Mouse (Mus musculus): Measurements from ENCODE around the gene Sphk2. TPM values are rescaled to one million over a fixed set of nuclear protein-coding genes. Genes with fewer than 3 reads are reported as not detected.

Sphk2 gene
- 24.2 and 25.6 TPM in 2 replicates for polyA plus RNA-seq (2014; fragmentation: Nextera tagmentation; extraction: Ambion mirVana)

DNA sequence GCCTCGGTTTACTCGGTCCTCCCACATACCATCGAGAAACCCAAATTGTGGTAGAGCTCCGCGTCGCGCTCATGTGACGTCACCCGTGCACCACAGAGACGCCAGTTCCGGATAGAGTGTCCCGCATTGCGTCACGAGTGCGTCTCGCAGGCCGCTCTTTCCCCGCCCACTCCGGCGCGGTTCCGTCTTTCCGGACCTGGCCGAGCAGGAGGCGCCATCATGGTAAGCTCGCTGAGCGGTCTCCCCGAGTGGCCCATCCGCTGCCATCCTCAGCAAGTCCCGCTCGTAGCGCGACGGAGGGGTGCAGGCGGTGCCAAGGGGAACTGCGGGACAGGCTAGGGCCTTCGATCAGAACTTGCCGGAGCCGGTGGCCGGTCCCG lies at the start of gene Sphk2:
Gene Sphk2, minus strand, starts transcription at position 85 of the 380 bp plus-strand sequence.
- Histone ChIP-seq H3K4me2 (peak within 1 kb of the TSS; percentile 95), H3K9ac (ENCODE audit: low read depth, low read length) (peak within 1 kb of the TSS; percentile 95), H3K27me3 (replicated peaks; ENCODE audit: control insufficient read depth, insufficient read depth, low read length) (no peaks in the 10 kb centered on the region), H3K4me1 (replicated peaks; ENCODE audit: control insufficient read depth, insufficient read depth, low read length) (peaks cover 40% of the 10 kb centered on the region), H3K4me3 (ENCODE audit: low read depth, low read length) (peak within 1 kb of the TSS; percentile 71), H3K9me3 (ENCODE audit: control insufficient read depth, low read length) (no peaks in the 10 kb centered on the region), H3K36me3 (ENCODE audit: control insufficient read depth, insufficient read depth, low read length) (peaks cover 38% of the 10 kb centered on the region), H3K27ac (ENCODE audit: low read depth, low read length) (peak within 1 kb of the TSS; percentile 86)
- under 1% methylated on average over 41 of the region's 41 CpGs for WGBS
- DNase-seq (ENCODE audit: low spot score), result peak; percentile 98
- peak; percentile 69 for ATAC-seq (replicated peaks; ENCODE audit: low FRiP score)

DNA sequence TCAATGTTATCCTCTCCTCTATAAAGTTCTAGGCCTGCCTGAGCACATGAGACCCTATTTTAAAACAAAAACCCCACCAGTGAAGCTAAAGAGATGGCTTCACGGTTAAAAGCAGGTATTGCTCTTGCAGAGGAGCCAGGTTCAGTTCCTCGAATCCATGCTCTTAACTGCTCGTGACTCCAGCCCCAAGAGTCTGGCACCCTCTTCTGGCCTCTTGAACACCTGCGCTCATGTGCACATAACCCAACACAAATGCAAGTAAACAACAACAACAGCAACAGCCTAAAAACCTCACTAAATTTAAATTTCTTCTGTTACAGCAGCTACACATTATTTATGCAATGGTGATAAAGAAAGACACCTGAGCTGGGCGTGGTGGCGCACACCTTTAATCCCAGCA lies 49.7 kb upstream of the Sphk2 start:
- WGBS, result 85% methylated on average over 6 of the region's 6 CpGs
- H3K27ac ChIP-seq (ENCODE audit: low read depth, low read length), result no peak overlapping the region
- no peak for DNase-seq (ENCODE audit: low spot score)
- no peaks in the 10 kb centered on the region for H3K9me3 ChIP-seq (ENCODE audit: control insufficient read depth, low read length)
- H3K4me2 ChIP-seq, result no peak overlapping the region
- no peaks in the 10 kb centered on the region for H3K4me1 ChIP-seq (replicated peaks; ENCODE audit: control insufficient read depth, insufficient read depth, low read length)
- no peak overlapping the region for H3K9ac ChIP-seq (ENCODE audit: low read depth, low read length)
- H3K27me3 ChIP-seq (replicated peaks; ENCODE audit: control insufficient read depth, insufficient read depth, low read length), result no peaks in the 10 kb centered on the region
- H3K4me3 ChIP-seq (ENCODE audit: low read depth, low read length), result no peak overlapping the region
- no peaks in the 10 kb centered on the region for H3K36me3 ChIP-seq (ENCODE audit: control insufficient read depth, insufficient read depth, low read length)
- no peak for ATAC-seq (replicated peaks; ENCODE audit: low FRiP score)

DNA sequence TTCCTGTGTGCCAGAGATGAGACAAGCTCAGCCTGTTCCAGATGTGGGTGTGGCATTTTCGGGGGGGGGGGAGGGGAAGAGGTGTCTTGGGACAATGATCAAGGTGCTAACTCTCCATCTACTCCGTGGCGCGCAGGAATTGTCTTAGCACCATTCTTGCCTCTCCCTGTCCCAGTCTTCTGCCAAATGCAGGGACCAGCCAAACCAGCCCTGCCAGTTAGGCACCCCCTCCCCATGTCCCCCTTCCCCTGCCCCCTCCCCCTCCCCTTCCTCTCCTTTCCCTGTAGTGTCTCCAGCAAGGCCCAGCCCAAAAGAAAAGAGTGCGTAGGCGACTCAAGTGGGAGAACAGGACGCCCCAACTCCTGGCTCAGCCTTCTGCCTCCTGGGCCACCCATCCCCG lies 49.0 kb upstream of the Sphk2 start:
- Histone ChIP-seq H3K9me3 (ENCODE audit: control insufficient read depth, low read length) (no peaks in the 10 kb centered on the region), H3K4me2 (no peak overlapping the region), H3K27me3 (replicated peaks; ENCODE audit: control insufficient read depth, insufficient read depth, low read length) (no peaks in the 10 kb centered on the region), H3K4me1 (replicated peaks; ENCODE audit: control insufficient read depth, insufficient read depth, low read length) (no peaks in the 10 kb centered on the region), H3K36me3 (ENCODE audit: control insufficient read depth, insufficient read depth, low read length) (no peaks in the 10 kb centered on the region), H3K9ac (ENCODE audit: low read depth, low read length) (no peak overlapping the region), H3K27ac (ENCODE audit: low read depth, low read length) (no peak overlapping the region), H3K4me3 (ENCODE audit: low read depth, low read length) (no peak overlapping the region)
- DNase-seq (ENCODE audit: low spot score) (no peak), ATAC-seq (replicated peaks; ENCODE audit: low FRiP score) (no peak)
- WGBS, result 50% methylated on average over 8 of the region's 8 CpGs

DNA sequence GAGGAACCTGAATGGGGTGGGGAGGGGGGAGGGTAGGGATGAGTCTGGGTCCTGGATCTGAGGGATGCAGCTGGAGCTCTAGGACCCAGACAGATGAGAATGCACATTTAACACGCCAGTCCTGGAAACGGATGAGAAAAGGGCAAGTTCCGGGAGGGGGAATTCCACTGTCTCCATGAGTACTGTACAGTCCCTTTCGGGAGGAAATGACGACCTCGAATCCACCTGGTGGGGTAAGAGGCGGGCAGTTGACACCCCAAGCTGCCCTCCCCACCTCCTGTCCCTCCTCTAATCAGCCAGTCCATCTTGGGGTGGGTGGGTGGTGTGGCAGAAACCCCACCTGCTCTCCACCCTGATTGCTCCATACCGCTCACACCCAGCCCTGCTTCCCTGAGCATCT lies 48.2 kb upstream of the Sphk2 start:
- DNase-seq (ENCODE audit: low spot score) (no peak), ATAC-seq (replicated peaks; ENCODE audit: low FRiP score) (no peak)
- Histone ChIP-seq H3K9ac (ENCODE audit: low read depth, low read length) (no peak overlapping the region), H3K9me3 (ENCODE audit: control insufficient read depth, low read length) (no peaks in the 10 kb centered on the region), H3K27me3 (replicated peaks; ENCODE audit: control insufficient read depth, insufficient read depth, low read length) (0 out of 2 replicates have a peak, but pooled peaks cover 2% of the 10 kb centered on the region), H3K4me2 (no peak overlapping the region), H3K4me3 (ENCODE audit: low read depth, low read length) (no peak overlapping the region), H3K4me1 (replicated peaks; ENCODE audit: control insufficient read depth, insufficient read depth, low read length) (no peaks in the 10 kb centered on the region), H3K27ac (ENCODE audit: low read depth, low read length) (no peak overlapping the region), H3K36me3 (ENCODE audit: control insufficient read depth, insufficient read depth, low read length) (no peaks in the 10 kb centered on the region)
- 55% methylated on average over 8 of the region's 8 CpGs for WGBS

DNA sequence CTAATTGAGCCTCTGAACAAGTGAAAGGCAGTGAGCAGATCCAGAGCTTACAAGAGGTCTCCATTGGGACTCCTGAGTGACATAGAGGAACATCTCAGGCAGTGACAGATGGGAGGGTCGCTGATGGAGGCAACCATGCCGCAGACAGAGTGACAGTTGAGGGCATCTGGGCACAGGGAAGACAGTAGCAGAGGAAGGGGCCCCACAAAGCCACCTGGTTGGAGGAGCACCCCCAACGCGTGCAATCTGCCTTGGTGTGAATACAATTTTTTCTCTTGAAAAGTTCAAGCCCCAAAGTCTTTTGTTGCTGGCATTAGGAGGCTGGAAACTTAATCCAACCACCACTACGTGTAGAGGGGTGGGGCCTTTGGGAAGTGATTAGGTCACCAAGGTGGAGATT lies 42.3 kb upstream of the Sphk2 start:
- WGBS, result 56% methylated on average over 5 of the region's 5 CpGs
- Histone ChIP-seq H3K27ac (ENCODE audit: low read depth, low read length) (no peak overlapping the region), H3K4me3 (ENCODE audit: low read depth, low read length) (no peak overlapping the region), H3K4me2 (no peak overlapping the region), H3K4me1 (replicated peaks; ENCODE audit: control insufficient read depth, insufficient read depth, low read length) (no peaks in the 10 kb centered on the region), H3K27me3 (replicated peaks; ENCODE audit: control insufficient read depth, insufficient read depth, low read length) (peaks cover 29% of the 10 kb centered on the region), H3K36me3 (ENCODE audit: control insufficient read depth, insufficient read depth, low read length) (no peaks in the 10 kb centered on the region), H3K9me3 (ENCODE audit: control insufficient read depth, low read length) (no peaks in the 10 kb centered on the region), H3K9ac (ENCODE audit: low read depth, low read length) (no peak overlapping the region)
- no peak for DNase-seq (ENCODE audit: low spot score)
- no peak for ATAC-seq (replicated peaks; ENCODE audit: low FRiP score)

DNA sequence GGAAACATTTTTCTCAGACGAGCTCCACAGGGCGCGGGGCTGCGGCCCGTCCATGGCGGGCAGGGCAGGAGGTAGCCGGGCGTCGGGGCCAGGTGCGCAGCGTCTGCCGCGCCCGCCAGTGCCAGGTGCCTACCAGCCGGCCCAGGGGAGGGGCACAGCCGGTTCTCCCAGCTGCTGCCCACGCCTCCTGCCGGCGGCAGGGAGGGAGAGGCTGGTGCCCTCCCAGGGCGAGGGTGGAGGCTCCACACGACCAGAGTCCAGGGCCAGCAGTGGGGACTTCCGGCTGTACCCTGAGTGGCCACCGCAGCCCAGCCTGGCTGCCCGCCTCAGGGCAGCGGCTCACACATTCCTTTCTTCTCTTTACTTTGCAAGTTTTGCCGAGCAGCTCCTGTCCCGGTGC lies 41.6 kb upstream of the Sphk2 start:
- no peak overlapping the region for H3K27ac ChIP-seq (ENCODE audit: low read depth, low read length)
- peaks cover 29% of the 10 kb centered on the region for H3K27me3 ChIP-seq (replicated peaks; ENCODE audit: control insufficient read depth, insufficient read depth, low read length)
- H3K4me2 ChIP-seq, result peak overlapping the region; percentile 56
- WGBS, result 7% methylated on average over 27 of the region's 27 CpGs
- H3K4me1 ChIP-seq (replicated peaks; ENCODE audit: control insufficient read depth, insufficient read depth, low read length), result no peaks in the 10 kb centered on the region
- H3K4me3 ChIP-seq (ENCODE audit: low read depth, low read length), result peak overlapping the region; percentile 25; the same call in 1 of the 2 replicates
- no peaks in the 10 kb centered on the region for H3K36me3 ChIP-seq (ENCODE audit: control insufficient read depth, insufficient read depth, low read length)
- H3K9ac ChIP-seq (ENCODE audit: low read depth, low read length), result no peak overlapping the region
- ATAC-seq (replicated peaks; ENCODE audit: low FRiP score) (0 out of 2 replicates have a peak, but pooled peaks have one; percentile 36), DNase-seq (ENCODE audit: low spot score) (no peak)
- no peaks in the 10 kb centered on the region for H3K9me3 ChIP-seq (ENCODE audit: control insufficient read depth, low read length)

DNA sequence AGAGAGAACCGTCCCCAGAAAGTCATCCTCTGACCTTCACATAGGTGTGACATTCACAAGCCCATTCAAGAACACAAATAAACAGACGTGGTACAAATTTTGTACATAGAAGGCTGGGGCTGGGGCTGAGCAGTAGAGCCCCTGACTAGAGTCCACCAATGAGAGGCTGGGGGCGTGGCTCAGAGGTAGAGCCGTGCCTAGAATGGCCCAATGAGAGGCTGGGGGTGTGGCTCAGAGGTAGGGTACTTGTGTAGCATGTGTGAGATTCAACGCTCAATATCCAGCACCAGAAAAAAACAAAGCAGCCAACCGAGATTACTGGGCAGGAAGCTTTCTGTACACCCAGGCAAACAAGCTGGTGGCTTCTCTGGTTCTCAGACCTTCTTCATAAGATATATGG lies 37.9 kb upstream of the Sphk2 start:
- 59% methylated on average over 6 of the region's 6 CpGs for WGBS
- no peaks in the 10 kb centered on the region for H3K9me3 ChIP-seq (ENCODE audit: control insufficient read depth, low read length)
- no peak overlapping the region for H3K4me2 ChIP-seq
- no peaks in the 10 kb centered on the region for H3K4me1 ChIP-seq (replicated peaks; ENCODE audit: control insufficient read depth, insufficient read depth, low read length)
- H3K27me3 ChIP-seq (replicated peaks; ENCODE audit: control insufficient read depth, insufficient read depth, low read length), result peaks cover 26% of the 10 kb centered on the region
- H3K4me3 ChIP-seq (ENCODE audit: low read depth, low read length), result no peak overlapping the region
- ATAC-seq (replicated peaks; ENCODE audit: low FRiP score) (no peak), DNase-seq (ENCODE audit: low spot score) (no peak)
- no peaks in the 10 kb centered on the region for H3K36me3 ChIP-seq (ENCODE audit: control insufficient read depth, insufficient read depth, low read length)
- no peak overlapping the region for H3K9ac ChIP-seq (ENCODE audit: low read depth, low read length)
- H3K27ac ChIP-seq (ENCODE audit: low read depth, low read length), result no peak overlapping the region

DNA sequence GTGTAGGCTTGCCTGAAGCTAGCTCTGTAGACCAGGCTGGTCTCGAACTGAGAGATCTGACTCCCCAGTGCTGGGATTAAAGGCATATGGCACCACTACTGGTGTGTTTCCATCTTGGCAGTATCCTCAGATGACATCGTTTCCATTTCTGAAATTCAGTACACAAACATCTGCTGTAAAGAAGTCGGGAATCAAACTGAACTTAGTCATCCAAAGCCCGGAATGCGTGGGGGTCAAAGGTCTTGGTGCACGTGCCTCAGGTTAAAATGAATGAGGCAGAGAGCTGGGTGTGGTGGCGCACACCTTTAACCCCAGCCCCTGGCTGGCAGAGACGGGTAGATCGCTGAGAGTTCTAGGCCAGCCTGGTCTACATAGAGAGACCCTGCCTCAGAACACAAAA lies 32.4 kb upstream of the Sphk2 start:
- no peaks in the 10 kb centered on the region for H3K27me3 ChIP-seq (replicated peaks; ENCODE audit: control insufficient read depth, insufficient read depth, low read length)
- DNase-seq (ENCODE audit: low spot score), result no peak
- H3K36me3 ChIP-seq (ENCODE audit: control insufficient read depth, insufficient read depth, low read length), result no peaks in the 10 kb centered on the region
- H3K27ac ChIP-seq (ENCODE audit: low read depth, low read length), result no peak overlapping the region
- no peak overlapping the region for H3K4me2 ChIP-seq
- no peaks in the 10 kb centered on the region; the same call in 1 of the 2 replicates for H3K4me1 ChIP-seq (replicated peaks; ENCODE audit: control insufficient read depth, insufficient read depth, low read length)
- no peak overlapping the region for H3K9ac ChIP-seq (ENCODE audit: low read depth, low read length)
- no peak for ATAC-seq (replicated peaks; ENCODE audit: low FRiP score)
- no peak overlapping the region for H3K4me3 ChIP-seq (ENCODE audit: low read depth, low read length)
- H3K9me3 ChIP-seq (ENCODE audit: control insufficient read depth, low read length), result peaks cover 3% of the 10 kb centered on the region
- 75% methylated on average over 9 of the region's 9 CpGs for WGBS

DNA sequence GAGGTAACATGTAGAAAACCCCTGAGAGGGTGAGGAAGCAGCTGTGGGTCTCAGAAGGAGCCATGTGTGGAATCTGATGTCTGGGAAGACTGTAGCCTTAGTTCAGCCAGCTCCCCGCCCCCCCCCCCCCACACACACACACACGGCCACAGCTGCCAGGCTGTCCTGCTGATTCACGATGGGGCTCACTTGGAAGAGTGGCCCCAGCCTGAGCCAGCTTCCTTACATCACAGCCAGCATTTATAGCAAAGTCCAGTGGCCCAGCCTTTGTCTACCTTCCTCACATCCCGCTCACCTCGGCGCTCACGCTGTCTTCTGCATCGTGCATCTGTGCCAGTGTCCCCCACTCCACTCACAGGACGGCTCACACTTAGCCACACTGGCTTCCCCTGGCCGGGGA lies 31.6 kb upstream of the Sphk2 start:
- no peak for ATAC-seq (replicated peaks; ENCODE audit: low FRiP score)
- Histone ChIP-seq H3K27ac (ENCODE audit: low read depth, low read length) (no peak overlapping the region), H3K9ac (ENCODE audit: low read depth, low read length) (no peak overlapping the region), H3K27me3 (replicated peaks; ENCODE audit: control insufficient read depth, insufficient read depth, low read length) (no peaks in the 10 kb centered on the region), H3K4me1 (replicated peaks; ENCODE audit: control insufficient read depth, insufficient read depth, low read length) (no peaks in the 10 kb centered on the region; the same call in 1 of the 2 replicates), H3K4me2 (no peak overlapping the region), H3K9me3 (ENCODE audit: control insufficient read depth, low read length) (peaks cover 3% of the 10 kb centered on the region), H3K4me3 (ENCODE audit: low read depth, low read length) (no peak overlapping the region), H3K36me3 (ENCODE audit: control insufficient read depth, insufficient read depth, low read length) (no peaks in the 10 kb centered on the region)
- DNase-seq (ENCODE audit: low spot score), result no peak
- 38% methylated on average over 10 of the region's 10 CpGs for WGBS

All from liver, embryonic 11.5 days (tissue).